Mouse (Mus musculus) CH12.LX (cell line): ENCODE results near the gene Hs3st3b1. TPM values are rescaled to one million over a fixed set of nuclear protein-coding genes. Genes with fewer than 3 reads are reported as not detected.

ENCODE experiments used
- DNase-seq: peaks from one replicate; pipeline ENCODE4 v3.0.0-alpha.2; 2013; ENCODE audit errors: extremely low read depth
- H3K27ac ChIP-seq: 2 replicates; pipeline ENCODE4 v1.5.1; 2012; ENCODE audit warnings: low read depth, mild to moderate bottlenecking, control low read depth, moderate library complexity; ENCODE audit not compliant: insufficient read depth
- H3K27me3 ChIP-seq: replicated peaks from 2 replicates; pipeline ENCODE3; 2012; ENCODE audit warnings: inconsistent platforms
- H3K36me3 ChIP-seq, 2 experiments: replicated peaks in 1 of 2; 2 replicates each; pipeline versions ENCODE3 to v1.6.1; 2012; ENCODE audit warnings: inconsistent platforms in 1 of 2, low read length in 1 of 2, mild to moderate bottlenecking in 1 of 2, mixed read lengths in 1 of 2, moderate library complexity in 1 of 2; ENCODE audit not compliant: control insufficient read depth in 1 of 2, insufficient read depth in 1 of 2
- H3K4me1 ChIP-seq, 2 experiments: 2 replicates each; pipeline ENCODE4 v1.6.1; 2012; ENCODE audit warnings: inconsistent platforms in 1 of 2, moderate library complexity in 1 of 2; ENCODE audit not compliant: insufficient read depth in 2 of 2, control insufficient read depth in 1 of 2
- H3K4me2 ChIP-seq: 2 replicates; pipeline ENCODE4 v1.6.1; 2012; ENCODE audit warnings: low read depth, mild to moderate bottlenecking, control low read depth; ENCODE audit not compliant: poor library complexity, insufficient read depth, severe bottlenecking
- H3K4me3 ChIP-seq, 3 experiments: fragments of 150-350 bp in 1 of 3; sonication (generic) in 1 of 3; replicated peaks in 1 of 3; 2 replicates each; pipeline versions ENCODE3 to v1.5.1; 2011 to 2012; ENCODE audit warnings: low read depth in 2 of 3, low read length in 2 of 3, mild to moderate bottlenecking in 2 of 3, moderate library complexity in 2 of 3, control low read depth in 1 of 3, improper control_type of control experiment in 1 of 3, inconsistent platforms in 1 of 3, mixed read lengths in 1 of 3; ENCODE audit not compliant: poor library complexity in 1 of 3
- H3K79me2 ChIP-seq: replicated peaks from 2 replicates; pipeline ENCODE4 v1.6.1; 2012; ENCODE audit warnings: mild to moderate bottlenecking, moderate library complexity; ENCODE audit not compliant: control insufficient read depth, poor library complexity, insufficient read depth, severe bottlenecking; ENCODE audit errors: extremely low read depth
- H3K9ac ChIP-seq: 2 replicates; pipeline ENCODE4 v1.6.1; 2012; ENCODE audit warnings: low read depth, mild to moderate bottlenecking, control low read depth, moderate library complexity; ENCODE audit not compliant: insufficient read depth
- H3K9me3 ChIP-seq: replicated peaks from 2 replicates; pipeline ENCODE3; 2012; ENCODE audit warnings: low read length, inconsistent platforms, mixed read lengths
- CHD1 ChIP-seq: IDR thresholded peaks from 2 replicates; pipeline ENCODE4 v1.6.1; 2012; ENCODE audit warnings: low read depth, low read length, improper control_type of control experiment, inconsistent platforms
- CTCF ChIP-seq, 2 experiments: IDR thresholded peaks in 1 of 2; conservative IDR thresholded peaks in 1 of 2; 2 replicates each; pipeline ENCODE4 v1.5.1; 2011 to 2012; ENCODE audit warnings: low read depth in 2 of 2, low read length in 2 of 2, improper control_type of control experiment in 1 of 2, inconsistent platforms in 1 of 2, mild to moderate bottlenecking in 1 of 2, moderate library complexity in 1 of 2
- E2F4 ChIP-seq: IDR thresholded peaks from 2 replicates; pipeline ENCODE4 v1.6.1; 2011; ENCODE audit warnings: low read depth, low read length, improper control_type of control experiment; ENCODE audit not compliant: insufficient replicate concordance
- ELF1 ChIP-seq: IDR thresholded peaks from 2 replicates; pipeline ENCODE4 v1.6.1; 2014; ENCODE audit warnings: low read depth, mild to moderate bottlenecking, inconsistent platforms, low read length, improper control_type of control experiment
- EP300 ChIP-seq: IDR thresholded peaks from 2 replicates; pipeline ENCODE4 v1.6.1; 2011; ENCODE audit warnings: low read length, improper control_type of control experiment
- ETS1 ChIP-seq: conservative IDR thresholded peaks from 2 replicates; pipeline ENCODE4 v1.6.1; 2012; ENCODE audit warnings: low read depth, mild to moderate bottlenecking, inconsistent platforms, low read length, improper control_type of control experiment, moderate library complexity
- HCFC1 ChIP-seq: IDR thresholded peaks from 2 replicates; pipeline ENCODE4 v1.6.1; 2012; ENCODE audit warnings: low read depth, mild to moderate bottlenecking, inconsistent platforms, low read length, improper control_type of control experiment
- IRF4 ChIP-seq: IDR thresholded peaks from 2 replicates; pipeline ENCODE4 v1.6.1; 2014; ENCODE audit warnings: low read depth, mild to moderate bottlenecking, inconsistent platforms, low read length, improper control_type of control experiment
- JUN ChIP-seq: IDR thresholded peaks from 2 replicates; pipeline ENCODE4 v1.6.1; 2011; ENCODE audit warnings: low read depth, mild to moderate bottlenecking, low read length, improper control_type of control experiment, moderate library complexity; ENCODE audit not compliant: insufficient read depth
- JUND ChIP-seq: conservative IDR thresholded peaks from 2 replicates; pipeline ENCODE4 v1.6.1; 2011; ENCODE audit warnings: low read depth, low read length, improper control_type of control experiment
- KAT2A ChIP-seq: IDR thresholded peaks from 2 replicates; pipeline ENCODE4 v1.6.1; 2012; ENCODE audit warnings: low read length, improper control_type of control experiment, inconsistent platforms; ENCODE audit not compliant: insufficient replicate concordance
- MAFK ChIP-seq: IDR thresholded peaks from 2 replicates; pipeline ENCODE4 v1.6.1; 2011; ENCODE audit warnings: low read length, improper control_type of control experiment; ENCODE audit not compliant: insufficient replicate concordance
- MAX ChIP-seq: IDR thresholded peaks from 2 replicates; pipeline ENCODE4 v1.6.1; 2011; ENCODE audit warnings: low read length, improper control_type of control experiment
- MAZ ChIP-seq: IDR thresholded peaks from 2 replicates; pipeline ENCODE4 v1.6.1; 2012; ENCODE audit warnings: low read depth, mild to moderate bottlenecking, inconsistent platforms, low read length, improper control_type of control experiment, moderate library complexity
- MEF2A ChIP-seq: IDR thresholded peaks from 2 replicates; pipeline ENCODE4 v1.6.1; 2014; ENCODE audit warnings: low read depth, mild to moderate bottlenecking, inconsistent platforms, low read length, improper control_type of control experiment, borderline replicate concordance
- MXI1 ChIP-seq: IDR thresholded peaks from 2 replicates; pipeline ENCODE4 v1.6.1; 2011; ENCODE audit warnings: mild to moderate bottlenecking, low read depth, low read length, improper control_type of control experiment
- MYC ChIP-seq: IDR thresholded peaks from 2 replicates; pipeline ENCODE4 v1.6.1; 2011; ENCODE audit warnings: low read depth, mild to moderate bottlenecking, improper control_type of control experiment, low read length
- NRF1 ChIP-seq: IDR thresholded peaks from 2 replicates; pipeline ENCODE4 v1.6.1; 2014; ENCODE audit warnings: low read depth, mild to moderate bottlenecking, inconsistent platforms, low read length, improper control_type of control experiment, moderate library complexity
- PAX5 ChIP-seq: IDR thresholded peaks from 2 replicates; pipeline ENCODE4 v1.6.1; 2012; ENCODE audit warnings: low read length, inconsistent platforms, mixed read lengths
- RAD21 ChIP-seq: IDR thresholded peaks from 2 replicates; pipeline ENCODE4 v1.6.1; 2011; ENCODE audit warnings: low read depth, mild to moderate bottlenecking, low read length, improper control_type of control experiment, moderate library complexity
- RCOR1 ChIP-seq: conservative IDR thresholded peaks from 2 replicates; pipeline ENCODE4 v1.6.1; 2012; ENCODE audit warnings: low read depth, mild to moderate bottlenecking, inconsistent platforms, low read length, improper control_type of control experiment
- SIN3A ChIP-seq: IDR thresholded peaks from 2 replicates; pipeline ENCODE4 v1.6.1; 2012; ENCODE audit warnings: low read length, improper control_type of control experiment, inconsistent platforms
- SMC3 ChIP-seq: IDR thresholded peaks from 2 replicates; pipeline ENCODE4 v1.6.1; 2011; ENCODE audit warnings: low read depth, low read length, improper control_type of control experiment
- TBP ChIP-seq: conservative IDR thresholded peaks from 2 replicates; pipeline ENCODE4 v1.6.1; 2011; ENCODE audit warnings: low read depth, low read length, improper control_type of control experiment
- TCF12 ChIP-seq: IDR thresholded peaks from 2 replicates; pipeline ENCODE4 v1.6.1; 2014; ENCODE audit warnings: low read depth, mild to moderate bottlenecking, inconsistent platforms, low read length, improper control_type of control experiment
- UBTF ChIP-seq: IDR thresholded peaks from 2 replicates; pipeline ENCODE4 v1.6.1; 2012; ENCODE audit warnings: low read depth, mild to moderate bottlenecking, inconsistent platforms, low read length, improper control_type of control experiment, moderate library complexity
- ZC3H11A ChIP-seq: IDR thresholded peaks from 2 replicates; pipeline ENCODE4 v1.6.1; 2012; ENCODE audit warnings: low read depth, mild to moderate bottlenecking, inconsistent platforms, low read length, improper control_type of control experiment
- ZKSCAN1 ChIP-seq: IDR thresholded peaks from 2 replicates; pipeline ENCODE4 v1.6.1; 2012; ENCODE audit warnings: low read depth, inconsistent platforms, low read length, improper control_type of control experiment, borderline replicate concordance
- ZMIZ1 ChIP-seq: IDR thresholded peaks from 2 replicates; pipeline ENCODE4 v1.6.1; 2012; ENCODE audit warnings: low read depth, mild to moderate bottlenecking, inconsistent platforms, low read length, improper control_type of control experiment
- ZNF384 ChIP-seq: IDR thresholded peaks from 2 replicates; pipeline ENCODE4 v1.6.1; 2012; ENCODE audit warnings: low read depth, low read length, improper control_type of control experiment, inconsistent platforms
- dilution Hi-C: fragments of 300-500 bp; cut with MboI; formaldehyde crosslinking; loops from 2 replicates; pipeline ENCODE4 v1.14.3; 2020; ENCODE audit warnings: low sequenced_read_pairs; ENCODE audit not compliant: extremely low pct_unique_long_range_greater_than_20kb, extremely low pct_ligation_motif_present
- in situ Hi-C: fragments of 300-500 bp; cut with MboI; formaldehyde crosslinking; loops from 3 replicates; pipeline ENCODE4 v1.14.3; 2019; ENCODE audit warnings: low sequenced_read_pairs, low pct_ligation_motif_present, low pct_unique_long_range_greater_than_20kb, mixed read lengths
- polyA plus RNA-seq: library from polyadenylated mRNA; unstranded; fragments of >175 nt; gene quantifications from 2 replicates; pipeline ENCODE4 v1.2.1, GENCODE M21; 2012; ENCODE audit warnings: low read depth; ENCODE audit not compliant: insufficient read length
- total RNA-seq, 2 experiments: library from RNA; depleted of rRNA; stranded (reverse); fragments of 300-350 nt in 1 of 2; fragments of >200 nt in 1 of 2; gene quantifications; 2 replicates each; pipeline ENCODE4 v1.2.3; 2012 to 2014

Gene Hs3st3b1
- total and polyA plus RNA-seq, 3 experiments: 1.1 to 2.0 (median 2.0) TPM

DNA sequence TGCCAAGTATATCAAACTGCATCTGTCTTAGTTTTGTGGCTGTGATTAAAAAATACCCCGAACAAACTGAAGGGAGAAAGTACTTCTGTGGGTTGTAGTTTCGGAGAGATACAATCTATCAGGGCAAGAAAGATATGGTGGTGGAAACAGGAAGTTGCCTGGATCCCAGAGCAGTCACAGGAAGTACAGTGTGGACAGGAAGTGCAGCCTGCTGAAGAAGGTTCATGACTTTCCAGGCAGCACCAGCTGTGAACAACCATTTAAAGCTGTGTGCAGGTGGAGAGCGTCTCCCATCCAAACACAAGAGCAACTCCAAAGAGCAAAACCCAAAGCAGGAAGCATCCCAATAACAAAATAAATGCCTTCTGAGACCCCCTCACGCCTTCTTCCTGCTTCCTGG lies 13.6 kb downstream of the Hs3st3b1 start:
- H3K9ac ChIP-seq: no peak overlapping the region
- H3K27ac ChIP-seq: no peak overlapping the region
- DNase-seq: peak; percentile 59
- no peaks in the 10 kb centered on the region for H3K9me3 ChIP-seq
- no peak overlapping the region for H3K4me3 ChIP-seq
- no peak overlapping the region for H3K4me2 ChIP-seq
- dilution Hi-C loops: no loop called here
- peaks cover 0 to 2% of the 10 kb centered on the region in 2 experiments for H3K36me3 ChIP-seq
- peaks cover 16 to 74% of the 10 kb centered on the region in 2 experiments for H3K4me1 ChIP-seq
- H3K79me2 ChIP-seq: no peaks in the 10 kb centered on the region
- in situ Hi-C loops: no loop called here
- TF ChIP-seq ELF1 (peak; percentile 69), ZC3H11A (no peak)
- no peaks in the 10 kb centered on the region for H3K27me3 ChIP-seq

DNA sequence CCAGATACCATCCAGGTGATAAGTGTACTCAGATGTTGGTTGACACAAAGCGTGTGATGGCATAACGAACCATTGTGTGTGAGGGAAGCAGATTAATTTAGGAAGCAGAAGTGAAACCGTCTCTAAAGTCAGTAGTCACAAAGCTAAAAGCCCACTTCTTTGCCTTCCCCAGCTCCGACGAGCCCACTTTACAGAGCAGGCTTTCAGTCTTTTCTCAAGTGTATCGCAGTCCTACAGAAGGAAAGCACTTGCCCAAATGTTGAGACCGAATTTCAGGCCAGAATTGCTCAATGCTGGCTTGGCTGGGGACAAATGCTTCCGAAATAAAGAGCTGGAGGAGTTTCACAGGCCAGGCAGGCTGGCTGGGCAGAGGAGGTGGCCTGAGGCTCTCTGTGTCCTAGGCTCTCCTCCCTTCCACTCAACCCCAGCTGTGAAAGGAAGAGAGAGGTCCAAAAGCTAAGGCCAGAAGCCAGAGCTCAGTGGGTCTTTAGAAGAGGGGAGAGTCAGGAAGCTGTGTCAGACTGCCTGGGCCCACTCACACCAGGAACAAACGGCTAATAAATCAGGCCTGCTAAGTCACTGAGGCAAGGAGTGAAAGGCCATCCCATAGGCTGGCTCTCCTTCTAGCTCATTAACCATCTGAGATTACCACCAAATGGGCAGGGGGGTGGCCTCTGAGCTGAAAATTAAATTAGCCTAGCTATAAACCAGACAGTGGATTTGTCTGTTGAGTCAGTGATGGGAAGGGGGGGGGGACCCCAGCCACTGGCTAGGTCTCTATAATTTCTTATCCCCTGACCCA lies 15.3 kb downstream of the Hs3st3b1 start:
- dilution Hi-C loops: no loop called here
- Histone ChIP-seq H3K79me2 (no peaks in the 10 kb centered on the region), H3K27ac (peak overlapping the region; percentile 85), H3K4me1 (peaks cover 16 to 63% of the 10 kb centered on the region in 2 experiments), H3K9me3 (no peaks in the 10 kb centered on the region), H3K9ac (peak overlapping the region; percentile 74), H3K4me2 (peak overlapping the region; percentile 78), H3K27me3 (no peaks in the 10 kb centered on the region), H3K36me3 (peaks cover 0 to 2% of the 10 kb centered on the region in 2 experiments), H3K4me3 (no peak overlapping the region)
- DNase-seq: peak; percentile 87
- in situ Hi-C loops: no loop called here
- 0 out of 2 replicates have a peak, but pooled peaks have one; percentile 25 for TF ChIP-seq MAZ
- no peak for TF ChIP-seq ZNF384
- 0 out of 2 replicates have a peak, but pooled peaks have one; percentile 23 for TF ChIP-seq MXI1
- TF ChIP-seq PAX5: no peak
- TF ChIP-seq SIN3A: peak; percentile 39; the same call in 1 of the 2 replicates
- TF ChIP-seq SMC3: no peak
- no peak for TF ChIP-seq RAD21
- TF ChIP-seq ELF1: no peak
- TF ChIP-seq E2F4: no peak
- TF ChIP-seq CTCF (conservative IDR thresholded peaks at IDR 0.05 in 1 of 2, IDR thresholded peaks at IDR 0.05 in 1 of 2; ENCODE audit: low read depth in 2 of 2, low read length in 2 of 2): no peak
- TF ChIP-seq ETS1: no peak
- peak; percentile 99 for TF ChIP-seq EP300
- TF ChIP-seq HCFC1: no peak; the same call in 1 of the 2 replicates
- no peak for TF ChIP-seq MAFK
- TF ChIP-seq RCOR1: peak; percentile 72
- TF ChIP-seq KAT2A: no peak
- TF ChIP-seq TCF12: peak; percentile 38; the same call in 1 of the 2 replicates
- no peak for TF ChIP-seq NRF1
- peak; percentile 60 for TF ChIP-seq JUND
- TF ChIP-seq ZKSCAN1: no peak
- no peak; the same call in 1 of the 2 replicates for TF ChIP-seq MAX
- TF ChIP-seq ZC3H11A: no peak
- no peak for TF ChIP-seq UBTF
- TF ChIP-seq JUN: peak; percentile 60
- peak; percentile 71 for TF ChIP-seq TBP
- peak; percentile 70 for TF ChIP-seq MYC
- TF ChIP-seq ZMIZ1: no peak
- TF ChIP-seq MEF2A: peak; percentile 86
- peak; percentile 99 for TF ChIP-seq IRF4
- TF ChIP-seq CHD1: no peak
